Mouse (Mus musculus): Measurements from ENCODE around the gene Akr1c20.

Gene Akr1c20

GRCm38 (mm10) chr13:4523201-4523838 is at the start of gene Akr1c20:
Akr1c20 (minus strand) TSS chr13:4523345.
- DNase-seq (ENCODE audit: low spot score in 2 of 2): no peak

- no peak for DNase-seq (ENCODE audit: low spot score in 2 of 2)
These were observed 42.9 kb upstream of the Akr1c20 start for GRCm38 (mm10) chr13:4565996-4566395.

GRCm38 (mm10) chr13:4560500-4560899 is 37.4 kb upstream of the Akr1c20 start:
- DNase-seq (ENCODE audit: low spot score in 2 of 2): no peak

GRCm38 (mm10) chr13:4559143-4559542 is 36.0 kb upstream of the Akr1c20 start:
- no peak for DNase-seq (ENCODE audit: low spot score in 2 of 2)

GRCm38 (mm10) chr13:4514811-4515210 is 8.3 kb downstream of the Akr1c20 start:
- no peak for DNase-seq (ENCODE audit: low spot score in 2 of 2)

- no peak for DNase-seq (ENCODE audit: low spot score in 2 of 2)
These were observed 55.2 kb downstream of the Akr1c20 start for GRCm38 (mm10) chr13:4467896-4468295.

GRCm38 (mm10) chr13:4465641-4466040 is 57.5 kb downstream of the Akr1c20 start:
- no peak for DNase-seq (ENCODE audit: low spot score in 2 of 2)

Measured in thymus, postnatal 10 days (tissue).